Mouse (Mus musculus) left cerebral cortex, postnatal 36 days (tissue): Measurements from ENCODE around the gene Sirt2. TPM values are rescaled to one million over a fixed set of nuclear protein-coding genes. Genes with fewer than 3 reads are reported as not detected.

Source experiments
- DNase-seq, 2 experiments: peaks; one replicate each; pipeline ENCODE4 v3.0.0; 2021 to 2022; ENCODE audit warnings: low spot score in 2 of 2, mixed read lengths in 1 of 2
- intact Hi-C: fragments of 180-260 bp; cut with DNase I; formaldehyde crosslinking; loops from one replicate; pipeline ENCODE4 v1.15.1; 2025
- total RNA-seq, 2 experiments: library from RNA; stranded (reverse); gene quantifications; 2 replicates each; pipeline ENCODE4 v1.2.3; 2021

Sirt2 gene
- total RNA-seq, 2 experiments from 2014 or later, result 142 to 169 TPM

DNA sequence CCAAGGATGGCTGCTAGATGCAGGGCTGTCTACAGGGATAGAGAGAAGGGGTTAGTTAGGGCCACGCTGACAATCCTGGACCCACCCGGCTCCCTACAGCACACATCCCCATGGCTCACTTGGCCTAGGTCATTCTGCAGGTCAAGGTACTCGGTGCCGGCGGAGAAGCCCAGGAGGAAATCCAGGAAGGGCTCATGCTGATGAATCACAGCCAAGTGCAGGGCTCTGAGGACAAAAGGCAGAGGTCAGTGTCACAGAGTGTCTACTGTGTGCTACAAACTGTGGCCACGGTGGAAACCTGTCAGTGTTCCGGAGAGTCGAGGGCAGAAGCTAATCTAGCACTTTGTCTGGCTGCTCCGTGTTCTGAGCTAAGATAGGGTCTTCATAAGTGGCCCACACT is 4.6 kb upstream of the Sirt2 start:
- no peak for DNase-seq
- intact Hi-C loops, result no loop called here

DNA sequence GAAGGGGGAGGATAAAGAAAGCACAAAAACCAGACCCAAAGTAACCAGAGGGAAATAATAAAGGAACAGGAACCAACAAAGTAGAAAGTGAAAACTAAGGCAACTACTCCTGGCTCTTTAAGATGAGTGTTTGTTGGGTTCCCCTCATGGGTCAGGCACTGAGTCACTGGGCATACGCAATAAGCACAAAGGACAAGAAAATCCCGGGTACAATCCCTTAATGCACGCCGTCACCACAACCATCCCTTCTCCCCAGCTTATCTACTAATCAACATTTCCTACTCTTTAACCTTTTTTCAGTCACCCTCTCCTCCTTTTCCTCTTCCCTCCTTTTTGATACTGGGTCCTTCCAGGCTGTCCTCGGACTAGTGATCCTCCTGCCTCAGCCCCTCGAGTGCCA is 1.3 kb upstream of the Sirt2 start:
- intact Hi-C loops, result no loop called here

DNA sequence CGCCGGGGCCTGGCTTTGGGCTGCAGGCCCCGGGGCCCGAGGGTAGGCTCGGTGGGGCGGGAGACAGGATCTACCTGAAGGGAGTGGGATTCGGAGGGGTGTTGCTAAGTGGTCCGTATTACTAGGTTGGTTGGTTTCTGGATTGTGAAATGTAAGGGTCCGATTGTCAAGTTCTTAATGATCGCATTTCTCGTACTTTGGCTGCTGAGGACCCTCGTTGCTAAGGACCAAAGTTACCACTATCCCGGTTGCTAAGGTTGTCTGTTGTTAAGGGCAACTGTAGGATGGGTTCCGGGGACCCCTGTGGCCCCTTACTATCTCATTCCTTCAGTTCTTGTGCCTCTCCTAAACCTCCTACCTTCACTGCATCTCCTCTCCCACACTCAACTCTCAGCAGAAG is 375 bp downstream of the Sirt2 start:
- intact Hi-C loops, result no loop called here
- no peak for DNase-seq

More for the DNA sequence above, 1.3 kb upstream of the Sirt2 start:
- DNase-seq, result no peak

DNA sequence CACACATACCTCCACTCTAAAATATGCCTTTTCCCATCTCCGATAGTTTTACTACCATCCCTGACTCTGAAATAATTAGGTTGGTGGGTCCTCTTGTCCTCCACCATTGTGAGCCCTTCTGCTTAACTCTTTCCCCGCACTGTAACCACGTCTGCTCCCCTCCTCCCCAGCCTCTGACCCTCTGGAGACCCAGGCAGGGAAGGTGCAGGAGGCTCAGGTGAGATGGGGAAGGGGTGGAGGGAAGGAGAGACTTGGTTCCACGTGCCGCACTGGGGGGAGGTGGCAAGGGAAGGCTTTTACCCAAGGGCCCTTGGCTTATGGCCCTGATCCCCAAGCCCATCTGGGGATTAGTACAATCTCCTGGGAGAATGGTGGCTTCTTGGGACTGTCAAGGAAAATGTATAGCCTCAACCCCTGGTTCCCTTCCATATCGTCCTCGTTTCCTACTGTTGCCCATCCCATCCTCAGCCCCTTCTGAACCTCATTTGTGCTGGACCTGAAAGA is 979 bp downstream of the Sirt2 start, which contains the start of gene Nfkbib:
Gene Nfkbib, minus strand, starts transcription at position 51 of the 504 bp plus-strand sequence.
- no peak for DNase-seq
- intact Hi-C loops, result no loop called here

DNA sequence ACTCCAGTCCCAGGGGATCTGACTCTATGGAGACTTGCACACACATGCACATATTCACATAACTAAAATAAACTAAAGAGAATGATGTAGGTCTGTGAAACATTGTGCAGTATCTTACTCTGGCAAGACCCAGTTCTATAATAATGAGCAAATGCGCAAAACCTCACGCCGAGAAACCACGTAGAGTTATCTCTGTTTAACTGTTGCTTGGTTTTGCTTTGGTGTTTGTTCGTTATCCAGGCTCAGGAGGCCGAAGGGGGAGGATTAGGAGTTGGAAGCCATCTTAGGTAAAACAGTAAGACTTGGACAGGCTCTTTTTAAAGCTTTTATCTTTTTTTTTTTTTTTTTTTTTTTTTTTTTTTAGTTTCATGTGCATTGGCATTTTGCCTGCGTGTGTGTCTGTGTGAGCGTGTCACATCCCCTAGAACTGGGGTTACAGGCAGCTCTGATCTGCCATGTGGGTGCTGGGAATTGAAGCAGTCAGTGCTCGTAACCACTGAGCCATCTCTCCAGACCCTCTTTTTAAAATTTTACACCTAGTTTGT is 3.0 kb downstream of the Sirt2 start:
- no peak for DNase-seq
- intact Hi-C loops, result no loop called here

DNA sequence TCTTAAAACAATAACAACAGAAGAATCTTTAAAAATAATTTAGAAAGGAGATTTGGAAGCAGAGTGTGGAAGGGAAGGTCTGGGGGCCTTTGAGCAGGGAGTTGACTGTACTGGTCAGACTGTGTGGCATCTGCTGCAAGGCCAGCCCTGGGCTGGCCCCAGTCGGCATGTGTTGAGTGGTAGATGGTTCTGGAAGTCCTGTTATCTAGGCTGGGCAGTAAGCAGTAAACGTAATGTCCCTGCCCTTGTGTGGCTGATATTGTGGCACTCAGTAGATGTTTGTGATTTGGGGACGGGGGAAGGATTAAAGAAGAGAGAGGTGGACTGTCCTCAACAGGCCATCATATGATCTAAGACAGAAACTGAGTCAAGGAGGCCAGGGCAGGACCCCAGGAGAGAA is 3.8 kb downstream of the Sirt2 start:
- no peak for DNase-seq
- intact Hi-C loops, result no loop called here

DNA sequence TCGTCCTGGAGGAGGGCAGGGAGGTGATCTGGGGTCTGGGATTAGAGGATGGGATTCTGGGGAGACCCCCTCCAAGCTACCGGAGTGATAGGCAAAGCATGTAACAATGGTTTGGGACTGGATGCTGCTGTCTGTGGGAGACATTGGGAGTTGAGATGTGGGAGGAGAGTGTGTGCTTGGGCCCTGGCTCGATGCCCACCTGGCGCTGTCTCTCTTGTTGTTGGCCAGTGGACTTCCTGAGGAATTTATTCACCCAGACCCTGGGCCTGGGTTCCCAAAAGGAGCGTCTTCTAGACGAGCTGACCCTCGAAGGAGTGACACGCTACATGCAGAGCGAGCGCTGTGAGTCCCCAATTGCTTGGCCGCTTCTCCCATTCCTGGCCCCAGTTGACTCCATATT is 5.3 kb downstream of the Sirt2 start:
- DNase-seq, result no peak
- intact Hi-C loops, result no loop called here

DNA sequence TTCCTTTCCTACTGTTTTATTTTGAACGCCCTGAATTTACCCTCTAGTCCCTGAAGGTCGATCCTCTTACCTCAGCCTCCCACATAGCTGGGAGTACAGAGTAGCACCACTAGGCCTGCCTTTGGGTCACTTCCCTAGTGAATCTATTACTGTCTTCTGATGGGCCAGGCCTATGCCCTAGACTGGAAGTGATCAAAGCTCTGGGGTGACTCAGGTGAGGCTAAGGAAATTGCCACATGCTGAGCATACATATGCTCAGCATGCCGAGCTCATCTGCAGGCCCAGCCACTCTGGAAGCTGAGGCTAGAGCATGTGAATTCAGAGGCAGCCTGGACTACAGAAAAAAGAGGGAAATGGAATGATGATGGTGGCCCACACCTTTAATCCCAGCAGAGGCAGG is 6.6 kb downstream of the Sirt2 start:
- no peak for DNase-seq
- intact Hi-C loops, result no loop called here

DNA sequence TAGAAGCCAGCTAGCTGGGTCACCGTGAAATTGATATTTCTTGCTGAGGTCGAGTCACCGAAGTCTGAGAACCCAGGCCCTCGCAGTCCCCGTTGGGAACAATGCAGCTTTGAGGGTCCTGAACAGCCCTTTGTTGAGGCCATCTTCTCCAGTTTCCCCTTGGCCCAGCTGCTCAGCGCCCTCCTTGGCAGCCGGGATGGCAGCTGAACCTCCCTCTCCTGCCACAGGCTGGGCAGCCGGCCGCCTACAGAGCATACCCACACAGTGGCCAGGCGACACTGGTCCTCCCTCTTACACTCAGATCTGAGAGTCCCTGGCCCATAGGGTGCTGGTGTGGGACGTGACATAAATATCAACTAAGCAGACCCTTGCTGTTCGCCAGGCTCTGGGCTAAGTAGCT is 7.6 kb downstream of the Sirt2 start:
- DNase-seq, result no peak

DNA sequence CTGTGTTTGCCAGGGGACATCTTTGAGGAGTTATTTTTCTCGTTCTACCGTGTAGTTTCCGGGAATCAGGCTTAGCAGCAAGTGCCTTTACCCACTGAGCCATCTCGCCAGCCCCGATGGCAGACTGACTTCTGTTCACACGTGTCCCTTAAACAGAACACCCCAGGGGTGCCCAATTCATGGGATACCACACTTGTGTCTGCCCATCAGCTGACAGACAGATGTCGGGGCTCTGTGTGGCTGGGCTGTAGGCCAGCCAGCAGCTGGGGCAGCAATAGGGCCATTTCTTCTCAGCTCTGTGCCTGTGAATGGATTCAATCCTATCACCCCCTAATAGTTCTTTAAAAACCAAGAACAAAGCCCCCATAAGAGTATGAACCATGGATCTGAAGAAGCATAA is 8.6 kb downstream of the Sirt2 start:
- intact Hi-C loops, result no loop called here
- no peak for DNase-seq

More for the DNA sequence above, 7.6 kb downstream of the Sirt2 start:
- intact Hi-C loops, result no loop called here

DNA sequence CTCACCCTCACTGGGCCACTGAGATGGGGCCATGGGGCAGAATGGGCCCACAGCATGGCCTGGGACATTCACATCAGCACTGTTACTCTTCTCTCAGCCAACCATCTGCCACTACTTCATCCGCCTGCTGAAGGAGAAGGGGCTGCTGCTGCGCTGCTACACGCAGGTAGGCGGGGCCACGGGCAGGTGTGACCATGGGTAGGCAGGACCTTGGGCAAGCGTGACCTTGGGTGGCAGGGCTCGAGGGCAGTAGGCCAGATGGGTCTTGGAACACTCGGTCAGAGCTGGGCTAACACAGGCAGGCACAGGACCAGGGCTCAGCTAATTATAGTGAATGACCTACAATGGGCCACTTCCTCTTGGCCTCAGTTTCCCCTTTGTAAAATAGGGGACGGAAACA is 12.3 kb downstream of the Sirt2 start:
- intact Hi-C loops, result no loop called here
- DNase-seq, result no peak

DNA sequence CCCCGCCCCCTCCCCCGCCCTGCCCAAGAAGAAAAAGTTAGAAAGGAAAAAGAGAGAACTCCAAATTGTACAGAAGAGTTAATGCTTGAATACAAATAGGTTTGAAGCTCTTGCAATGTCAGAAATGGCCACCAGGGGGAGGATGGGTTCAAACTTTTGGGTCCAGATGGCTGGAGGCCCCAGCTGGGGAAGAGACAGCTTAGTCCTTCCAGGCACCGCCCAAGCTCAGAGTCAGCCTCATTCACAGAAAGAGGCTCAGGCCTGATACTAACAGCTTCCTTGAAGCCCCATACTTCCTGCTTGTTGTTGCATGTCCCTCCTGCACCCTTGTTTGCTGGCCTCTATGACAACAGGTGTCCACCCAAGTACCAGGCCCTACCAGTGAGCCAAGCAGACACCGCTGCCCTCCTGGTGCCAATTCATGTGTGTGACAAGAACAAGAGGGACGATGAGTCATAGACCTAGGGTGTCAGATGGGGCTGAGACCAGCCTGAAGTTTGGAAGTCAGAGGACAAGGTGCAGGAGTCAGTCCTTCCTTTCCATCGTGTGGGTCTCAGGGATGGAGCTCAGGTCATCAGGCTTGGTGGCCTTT is 13.6 kb downstream of the Sirt2 start:
- DNase-seq, result peak; percentile 78 to 88
- intact Hi-C loops, result loop anchor here (10.0 kb wide), 1 partner anchor 255 kb away; no protein-coding TSS in a partner anchor

DNA sequence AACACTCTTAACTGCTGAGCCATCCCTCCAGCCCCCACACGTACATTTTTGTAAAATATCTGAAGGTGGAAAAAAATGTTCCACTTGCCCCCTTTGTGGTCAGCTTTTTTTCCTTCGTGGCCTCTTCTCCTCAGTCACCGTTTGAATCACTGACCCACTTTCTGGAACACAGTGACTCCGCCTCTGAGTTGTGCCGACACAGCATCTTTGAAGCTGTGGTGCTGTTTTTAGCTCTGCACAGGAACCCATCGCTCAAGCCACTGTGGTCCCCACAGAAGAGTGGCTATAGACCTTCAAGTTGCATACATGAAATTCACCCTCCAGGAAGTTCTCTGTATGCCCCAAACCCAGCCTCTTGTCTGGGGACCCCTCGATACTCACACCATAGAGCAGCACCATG is 14.3 kb downstream of the Sirt2 start:
- intact Hi-C loops, result loop anchor here (10.0 kb wide), 1 partner anchor 254 kb away; no protein-coding TSS in a partner anchor
- DNase-seq, result peak; percentile 32 to 33

DNA sequence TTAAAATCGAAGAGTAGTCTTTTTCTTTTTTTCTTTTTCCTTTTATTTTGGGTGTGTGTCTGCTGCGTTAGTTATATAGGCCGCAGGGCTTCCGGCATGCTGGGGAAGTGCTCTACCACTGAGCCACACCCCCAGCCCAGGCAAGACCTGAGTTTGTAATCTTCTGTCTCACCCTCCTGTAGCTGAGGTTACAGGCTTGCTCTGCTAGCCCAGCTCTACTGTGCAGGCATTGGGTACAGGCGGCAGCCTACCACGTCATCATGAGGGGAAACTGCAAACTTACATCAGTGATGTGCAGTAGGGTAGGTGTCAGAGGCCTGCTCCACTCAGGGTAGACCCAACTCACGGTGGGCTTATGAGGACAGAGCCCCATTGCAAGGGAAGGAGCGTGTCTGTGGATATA is 14.7 kb downstream of the Sirt2 start:
- DNase-seq, result no peak
- intact Hi-C loops, result loop anchor here (10.0 kb wide), 1 partner anchor 254 kb away; no protein-coding TSS in a partner anchor

DNA sequence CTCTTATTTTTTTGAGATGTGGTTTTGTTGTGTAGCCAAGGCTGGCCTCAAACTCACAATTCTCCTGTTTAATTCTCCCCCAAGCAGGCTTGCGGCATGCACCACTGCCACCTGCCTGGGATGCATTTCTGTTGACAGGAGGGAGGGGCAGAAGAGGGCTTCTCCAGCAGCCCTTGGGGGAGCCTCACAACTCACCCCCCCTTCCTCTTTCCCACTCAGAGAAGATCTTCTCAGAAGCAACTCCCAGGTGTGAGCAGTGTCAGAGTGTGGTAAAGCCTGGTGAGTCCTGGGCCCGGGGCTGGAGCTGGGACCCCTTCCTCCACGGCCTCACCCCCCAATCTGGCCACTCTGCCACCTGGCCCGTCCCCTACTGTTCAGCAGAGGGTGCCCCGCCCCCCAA is 18.6 kb downstream of the Sirt2 start:
- no peak for DNase-seq
- intact Hi-C loops, result loop anchor here (10.0 kb wide), 1 partner anchor 250 kb away; no protein-coding TSS in a partner anchor

DNA sequence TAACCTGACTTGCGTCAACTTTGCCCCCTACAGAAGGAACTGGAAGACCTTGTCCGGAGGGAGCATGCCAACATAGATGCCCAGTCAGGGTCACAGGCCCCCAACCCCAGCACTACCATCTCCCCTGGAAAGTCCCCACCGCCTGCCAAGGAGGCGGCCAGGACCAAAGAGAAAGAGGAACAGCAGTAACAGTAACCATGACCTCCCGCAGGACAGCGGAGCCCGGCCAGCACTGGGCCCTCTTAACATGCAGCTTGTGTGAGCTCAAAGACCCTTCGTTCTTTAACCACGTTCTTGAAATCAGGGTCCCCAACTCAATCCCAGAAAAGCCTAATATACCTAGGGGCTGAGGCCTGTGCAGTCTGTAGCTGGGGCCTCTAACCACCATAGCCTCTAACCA is 21.3 kb downstream of the Sirt2 start:
- intact Hi-C loops, result loop anchor here (10.0 kb wide), 1 partner anchor 247 kb away; no protein-coding TSS in a partner anchor

DNA sequence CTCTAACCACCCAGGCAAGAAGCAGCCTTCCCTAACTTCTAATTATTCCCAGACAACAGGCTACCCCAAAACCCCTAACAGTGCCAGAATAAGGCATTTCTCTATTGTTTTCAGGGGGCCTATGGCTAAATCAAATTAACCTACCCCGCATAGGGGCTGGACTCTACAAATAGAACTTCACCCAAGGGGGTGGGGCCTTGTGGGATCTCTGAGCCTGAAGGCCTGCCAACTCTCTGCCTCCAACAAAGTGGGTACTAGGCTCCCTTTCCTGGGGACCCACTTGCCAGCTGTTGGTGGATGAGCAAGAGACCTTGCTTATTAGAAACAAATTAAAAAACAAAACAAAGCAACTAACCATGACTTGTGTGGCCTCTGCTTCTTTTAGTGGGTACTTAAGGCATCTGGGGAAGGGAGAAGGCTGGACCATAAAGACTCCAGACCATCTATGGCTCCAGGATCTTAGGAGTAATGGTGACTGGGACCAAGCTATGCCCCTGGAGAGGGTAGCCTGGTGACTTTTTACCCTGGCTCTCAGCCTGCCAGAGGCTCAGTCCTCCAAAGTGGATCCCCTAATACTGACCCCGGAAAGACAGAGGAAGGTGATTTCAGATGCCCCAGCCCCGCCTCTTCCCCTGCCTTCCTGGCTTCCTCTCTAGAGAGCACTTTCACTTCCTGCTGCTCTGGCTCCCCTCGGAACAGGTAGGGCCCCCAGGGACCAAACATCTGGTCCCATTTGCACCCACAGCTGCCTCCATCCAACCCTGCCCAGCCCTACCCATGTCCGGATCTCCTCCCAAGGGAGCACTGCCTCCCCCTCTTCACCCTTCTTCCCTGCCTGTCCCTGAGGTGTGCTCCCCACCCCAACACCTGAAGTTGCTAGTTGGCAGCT is 22.0 kb downstream of the Sirt2 start, which contains the start of gene Rinl:
Gene Rinl, plus strand, starts transcription at position 663 of the 889 bp plus-strand sequence.
- intact Hi-C loops, result loop anchor here (10.0 kb wide), 1 partner anchor 246 kb away; no protein-coding TSS in a partner anchor
- DNase-seq, result no peak

More for the DNA sequence above, 21.3 kb downstream of the Sirt2 start:
- no peak for DNase-seq

DNA sequence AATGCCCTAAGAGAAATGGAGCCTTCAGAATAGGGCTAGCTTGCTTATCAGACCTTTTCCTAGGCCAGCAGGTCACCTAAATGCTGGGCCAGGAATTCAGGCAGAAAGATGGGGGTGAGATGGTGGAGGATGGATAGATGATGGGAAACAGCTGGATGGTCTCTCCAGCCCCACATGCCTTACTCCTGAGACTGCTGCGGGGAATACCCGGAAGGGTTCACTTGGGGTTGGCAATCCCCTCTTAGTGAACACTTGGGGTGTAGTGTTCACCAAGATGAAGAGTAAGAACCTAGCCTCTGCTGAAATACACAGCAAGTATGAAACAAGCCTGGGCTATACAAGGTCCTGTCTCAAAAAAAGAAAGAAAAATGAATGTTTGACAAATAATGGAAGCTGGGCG is 22.7 kb downstream of the Sirt2 start:
- DNase-seq, result no peak
- intact Hi-C loops, result loop anchor here (10.0 kb wide), 1 partner anchor 246 kb away; no protein-coding TSS in a partner anchor

DNA sequence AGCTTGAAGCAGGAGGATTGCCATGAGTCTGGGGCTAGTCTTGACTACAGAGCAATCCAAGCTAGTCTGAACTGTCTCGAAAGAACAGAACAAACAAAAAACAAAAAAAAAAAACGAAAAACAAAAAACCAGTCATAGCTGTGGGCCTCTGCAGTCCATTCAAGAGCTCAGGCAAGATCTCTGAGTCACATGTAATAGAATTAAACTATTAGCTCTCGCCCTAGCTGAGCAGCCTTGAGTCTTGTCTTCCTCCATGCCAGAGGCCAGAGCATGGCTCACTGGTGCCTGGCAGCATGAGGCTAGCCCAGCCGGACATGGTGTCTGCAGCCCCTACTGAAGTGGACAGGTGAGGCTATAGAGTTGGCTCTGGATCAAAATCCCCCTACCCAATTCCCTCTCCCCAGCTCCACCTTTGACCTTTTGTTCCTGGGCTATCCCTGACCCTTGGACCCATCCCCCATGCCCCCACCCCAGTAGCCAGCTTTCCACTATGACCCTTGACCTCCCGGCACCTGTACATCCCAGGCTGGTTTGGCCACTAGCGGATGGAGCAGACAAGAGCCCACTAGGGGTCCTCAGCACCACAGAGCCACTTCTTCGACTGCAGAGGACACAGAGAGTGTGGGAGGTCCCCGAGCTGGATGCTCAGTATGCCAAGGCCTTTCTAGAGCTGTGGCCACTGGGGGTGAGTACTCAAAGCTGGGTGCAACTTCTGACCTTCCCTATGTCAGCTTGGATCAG is 23.7 kb downstream of the Sirt2 start:
- intact Hi-C loops, result no loop called here
- no peak for DNase-seq
